19 mouse cellular contexts compared by ENCODE assay signal in the genomic region with DNA sequence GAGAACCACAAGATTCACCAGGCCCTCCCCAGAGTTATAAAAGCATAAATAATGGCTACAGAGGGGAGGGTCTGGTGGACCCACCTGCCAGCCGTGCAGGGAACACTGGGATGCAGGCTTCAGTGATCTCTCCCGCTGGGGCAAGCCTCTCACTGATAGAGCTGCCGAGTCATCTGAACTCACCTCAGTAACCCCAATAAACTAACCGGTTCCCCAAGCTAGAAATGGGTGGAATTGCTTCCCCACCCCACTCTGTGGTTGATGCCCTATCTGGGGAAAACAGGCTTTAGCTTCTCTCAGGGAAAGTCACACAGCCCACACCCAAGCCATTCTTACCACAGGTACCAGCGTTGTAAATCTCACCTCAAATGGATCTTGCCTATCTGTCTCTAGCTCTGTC.
"Had no signal": no experiment of that assay in that cellular context is flagged by ENCODE, and none has a peak within 500 bp of the region (broad histone marks: within the 10 kb centered on the region; RNA-seq: fewer than 3 reads in every experiment).

No protein-coding gene starts in this region.

- H3K36me3 ChIP-seq: neural tube, embryonic 12.5 days; neural tube, embryonic 15.5 days had no signal

- DNase-seq: kidney, adult 18-20 months; kidney, adult 9 months; kidney, postnatal 14 days; kidney, postnatal 4 days; liver, postnatal 0 days; lung, embryonic 14.5 days; midbrain, embryonic 14.5 days; right cerebral cortex, postnatal 25 days; thymus, adult 18-20 months; thymus, postnatal 36 days had no signal

- H3K9me3 ChIP-seq: neural tube, embryonic 12.5 days; neural tube, embryonic 15.5 days had no signal

- H3K9ac ChIP-seq: liver, embryonic 14.5 days; liver, postnatal 0 days; lung, embryonic 14.5 days; neural tube, embryonic 12.5 days; neural tube, embryonic 15.5 days had no signal

- H3K27me3 ChIP-seq: neural tube, embryonic 12.5 days; neural tube, embryonic 15.5 days had no signal

- H3K4me3 ChIP-seq: megakaryocyte, embryonic 14.5 days; neural tube, embryonic 12.5 days; neural tube, embryonic 15.5 days had no signal

- H3K27ac ChIP-seq: hindbrain, postnatal 0 days; liver, embryonic 14.5 days; neural tube, embryonic 12.5 days; neural tube, embryonic 15.5 days had no signal

- H3K4me1 ChIP-seq: megakaryocyte, embryonic 14.5 days; neural tube, embryonic 12.5 days had no signal

- ATAC-seq: hindbrain, postnatal 0 days; inflammation-experienced regulatory T-cells, adult 6 months; liver, postnatal 0 days; lung, postnatal 0 days had no signal

- H3K4me2 ChIP-seq: liver, embryonic 11.5 days; lung, embryonic 14.5 days; midbrain, embryonic 11.5 days; neural tube, embryonic 12.5 days; neural tube, embryonic 15.5 days had no signal
